In genomic region chr17:26252539-26253251, GRCm38 (mm10) we compare ENCODE assay signal across 7 mouse cellular contexts. TPM values are rescaled to one million over a fixed set of nuclear protein-coding genes. Genes with fewer than 3 reads are reported as not detected.
DNase-seq lines count a peak whose midpoint lies in the region; ATAC-seq lines count a peak whose summit lies in the region.

TSS of gene Luc7l (plus strand) at chr17:26252896.

- DNase-seq in adrenal gland, postnatal 10 days: peak; percentile 96
- DNase-seq in embryonic facial prominence, embryonic 10.5 days (ENCODE audit: low spot score): peak; percentile 95
- peak; percentile 95 for DNase-seq in kidney, adult 11 months
- DNase-seq in limb, embryonic 10.5 days (ENCODE audit: low spot score): peak; percentile 94
- peak; percentile 87 for DNase-seq in spleen, adult 12 weeks (ENCODE audit: low spot score)

- H3K27me3 ChIP-seq in embryonic facial prominence, embryonic 10.5 days (replicated peaks; ENCODE audit: low read depth, poor library complexity, severe bottlenecking): no peaks in the 10 kb centered on the region
- H3K27me3 ChIP-seq in limb, embryonic 10.5 days (ENCODE audit: low read depth, poor library complexity, severe bottlenecking): no peaks in the 10 kb centered on the region
- no peaks in the 10 kb centered on the region for H3K27me3 ChIP-seq in midbrain, embryonic 13.5 days

- H3K4me2 ChIP-seq in midbrain, embryonic 13.5 days (replicated peaks): peak within 1 kb of the TSS; percentile 79

- peaks cover 35% of the 10 kb centered on the region for H3K36me3 ChIP-seq in embryonic facial prominence, embryonic 10.5 days (replicated peaks)
- H3K36me3 ChIP-seq in limb, embryonic 10.5 days: peaks cover 35% of the 10 kb centered on the region
- H3K36me3 ChIP-seq in midbrain, embryonic 13.5 days: peaks cover 15% of the 10 kb centered on the region

- peak within 1 kb of the TSS; percentile 99 for H3K9ac ChIP-seq in midbrain, embryonic 13.5 days (replicated peaks)

- peak; percentile 90 for ATAC-seq in granulocyte monocyte progenitor cell, adult 5-6 weeks (replicated peaks; ENCODE audit: poor library complexity, severe bottlenecking)
- peak; percentile 97 for ATAC-seq in midbrain, embryonic 13.5 days

- peaks cover 12% of the 10 kb centered on the region for H3K4me1 ChIP-seq in embryonic facial prominence, embryonic 10.5 days
- peaks cover 13% of the 10 kb centered on the region for H3K4me1 ChIP-seq in limb, embryonic 10.5 days
- H3K4me1 ChIP-seq in midbrain, embryonic 13.5 days (replicated peaks): peaks cover 17% of the 10 kb centered on the region

- WGBS in embryonic facial prominence, embryonic 10.5 days: under 1% methylated on average over 43 of the region's 43 CpGs
- WGBS in limb, embryonic 10.5 days: under 1% methylated on average over 43 of the region's 43 CpGs
- 0% methylated on average over 43 of the region's 43 CpGs for WGBS in midbrain, embryonic 13.5 days

- peak within 1 kb of the TSS; percentile 78 for H3K4me3 ChIP-seq in embryonic facial prominence, embryonic 10.5 days
- H3K4me3 ChIP-seq in limb, embryonic 10.5 days: peak within 1 kb of the TSS; percentile 73
- peak within 1 kb of the TSS; percentile 98 for H3K4me3 ChIP-seq in midbrain, embryonic 13.5 days (replicated peaks)

- H3K27ac ChIP-seq in embryonic facial prominence, embryonic 10.5 days (replicated peaks): peak within 1 kb of the TSS; percentile 96
- peak within 1 kb of the TSS; percentile 93 for H3K27ac ChIP-seq in limb, embryonic 10.5 days
- H3K27ac ChIP-seq in midbrain, embryonic 13.5 days: peak within 1 kb of the TSS; percentile 99

- H3K9me3 ChIP-seq in embryonic facial prominence, embryonic 10.5 days: no peaks in the 10 kb centered on the region
- no peaks in the 10 kb centered on the region for H3K9me3 ChIP-seq in limb, embryonic 10.5 days (replicated peaks)
- no peaks in the 10 kb centered on the region for H3K9me3 ChIP-seq in midbrain, embryonic 13.5 days

RNA-seq across cellular contexts. Expression of gene Luc7l, which starts in this region (rescaled TPM):
- total RNA-seq in adrenal gland, postnatal 10 days (2021): 10 to 100 TPM; 44.7 to 62.8 TPM
- 135 and 138 TPM in 2 replicates for polyA plus RNA-seq in embryonic facial prominence, embryonic 10.5 days (2016; fragmentation: Nextera tagmentation; extraction: Ambion mirVana)
- total RNA-seq in granulocyte monocyte progenitor cell, adult 5-6 weeks (2014; fragmentation: Nextera tagmentation): 63.7 and 74.9 TPM in 2 replicates
- 60.0 and 122 TPM in 2 replicates for total RNA-seq in granulocyte monocyte progenitor cell, adult 5-6 weeks (2017)
- polyA plus RNA-seq in limb, embryonic 10.5 days (2016; fragmentation: Nextera tagmentation; extraction: Ambion mirVana): 136 and 137 TPM in 2 replicates
- 121 and 126 TPM in 2 replicates for polyA plus RNA-seq in midbrain, embryonic 13.5 days (2015; fragmentation: Nextera tagmentation; extraction: Ambion mirVana)

Comparison
In these comparisons a context has a peak if more than half of its experiments do, and no peak if none do; other contexts are left out.
1. Peak in every context shown above with its lines: DNase-seq, ATAC-seq, H3K4me3 ChIP-seq and H3K27ac ChIP-seq.